In the genomic region with DNA sequence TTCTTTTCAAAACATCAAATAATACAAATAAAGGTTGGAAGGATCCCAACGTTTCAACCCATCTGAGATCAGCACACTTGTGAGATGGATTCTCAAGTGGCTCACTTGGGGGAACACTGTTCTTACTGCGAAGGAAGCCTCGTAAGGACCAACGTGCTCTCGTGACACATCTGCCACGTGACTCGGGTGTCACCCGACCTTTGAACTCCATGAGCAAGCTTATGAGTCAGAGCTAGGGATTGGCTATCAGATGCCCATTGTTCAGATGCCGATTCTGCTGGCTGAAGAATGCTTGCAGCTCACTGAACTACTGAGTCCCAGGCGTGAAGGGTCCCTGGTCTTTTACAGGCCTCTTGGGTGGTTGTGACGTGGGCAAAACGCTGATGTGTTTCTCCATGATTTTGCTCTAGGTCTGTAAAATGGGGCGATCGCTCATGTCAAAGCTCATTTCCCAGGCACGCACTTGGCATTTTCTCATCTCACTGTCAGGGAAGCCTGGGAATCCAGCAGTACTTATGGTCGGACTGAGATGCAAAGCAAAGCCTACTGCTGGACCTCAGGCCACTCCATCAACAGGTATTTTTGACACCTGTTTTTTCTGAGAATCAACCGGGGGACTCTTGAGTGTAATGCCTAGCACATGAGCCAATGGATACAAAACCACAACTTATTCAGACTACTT, we compare ENCODE assay signal across 24 mouse cellular contexts. TPM values are rescaled to one million over a fixed set of nuclear protein-coding genes. Genes with fewer than 3 reads are reported as not detected.
DNase-seq lines count a peak whose midpoint lies in the region; TF ChIP-seq lines count a peak whose summit lies in the region.
"Had no signal": no experiment of that assay in that cellular context is flagged by ENCODE, and none has a peak within 500 bp of the region (broad histone marks: within the 10 kb centered on the region; RNA-seq: fewer than 3 reads in every experiment).

No protein-coding gene starts in this region.

- no peak overlapping the region for H3ac ChIP-seq in myocyte (ENCODE audit: control insufficient read depth, insufficient read length)

- WGBS in cerebellum, adult 2 months = 88% methylated on average over 17 of the region's 17 CpGs

- H3K36me3 ChIP-seq in CH12.LX (replicated peaks in 1 of 2; ENCODE audit: control insufficient read depth in 1 of 2, insufficient read depth in 1 of 2, low read length in 1 of 2) = no peaks in the 10 kb centered on the region
- no peaks in the 10 kb centered on the region for H3K36me3 ChIP-seq in myocyte (ENCODE audit: control insufficient read depth, insufficient read depth)
- H3K36me3 ChIP-seq: embryonic facial prominence, embryonic 12.5 days; embryonic facial prominence, embryonic 15.5 days; G1E had no signal

- in situ Hi-C loops in CH12.LX (cut with MboI; ENCODE audit: low pct_ligation_motif_present, low pct_unique_long_range_greater_than_20kb, low sequenced_read_pairs) = loop anchor here (5.0 kb wide), 1 partner anchor 48 kb away; the partner anchor contains the start of gene Stk24

- peaks cover 9% of the 10 kb centered on the region for H3K9me3 ChIP-seq in CH12.LX (replicated peaks; ENCODE audit: low read length)
- H3K9me3 ChIP-seq: embryonic facial prominence, embryonic 15.5 days; G1E had no signal

- no peak overlapping the region for H3K27ac ChIP-seq in CH12.LX (ENCODE audit: insufficient read depth, low read depth)
- no peak overlapping the region for H3K27ac ChIP-seq in cerebellum, adult 2 months (ENCODE audit: insufficient read depth, low read length)
- H3K27ac ChIP-seq: embryonic facial prominence, embryonic 12.5 days; embryonic facial prominence, embryonic 15.5 days; gastrocnemius, adult 2 months; heart, adult 2 months; hindbrain, embryonic 14.5 days; hindbrain, postnatal 0 days had no signal

- dilution Hi-C loops in CH12.LX (cut with MboI; ENCODE audit: extremely low pct_ligation_motif_present, extremely low pct_unique_long_range_greater_than_20kb, low sequenced_read_pairs) = no loop called here

- intact Hi-C loops in heart, postnatal 10 days (cut with DNase I) = no loop called here
- intact Hi-C loops in heart, postnatal 36 days (cut with DNase I) = no loop called here

- TF ChIP-seq RAD21 in CH12.LX (IDR thresholded peaks at IDR 0.05; ENCODE audit: low read depth, low read length) = no peak

- TF ChIP-seq CTCF in CH12.LX (conservative IDR thresholded peaks at IDR 0.05 in 1 of 2, IDR thresholded peaks at IDR 0.05 in 1 of 2; ENCODE audit: low read depth in 2 of 2, low read length in 2 of 2) = no peak
- TF ChIP-seq CTCF in cerebellum, adult 2 months (IDR thresholded peaks at IDR 0.05; ENCODE audit: borderline replicate concordance, insufficient read depth, low read depth, low read length) = no peak

- H3K4me1 ChIP-seq in CH12.LX (ENCODE audit: control insufficient read depth in 1 of 2, insufficient read depth in 2 of 2) = peaks cover 7 to 24% of the 10 kb centered on the region in 2 experiments
- no peaks in the 10 kb centered on the region for H3K4me1 ChIP-seq in cerebellum, adult 2 months (ENCODE audit: control insufficient read depth, insufficient read depth, low read length)
- H3K4me1 ChIP-seq: embryonic facial prominence, embryonic 12.5 days; embryonic facial prominence, embryonic 15.5 days had no signal

- H3K27me3 ChIP-seq in CH12.LX (replicated peaks) (no peaks in the 10 kb centered on the region), myocyte (ENCODE audit: control insufficient read depth, insufficient read depth, insufficient read length) (no peaks in the 10 kb centered on the region)
- H3K27me3 ChIP-seq in cerebellum, adult 2 months (ENCODE audit: control insufficient read depth, insufficient read depth, low read length) = no peaks in the 10 kb centered on the region
- H3K27me3 ChIP-seq: embryonic facial prominence, embryonic 12.5 days; embryonic facial prominence, embryonic 15.5 days had no signal

- H3K4me2 ChIP-seq in CH12.LX (ENCODE audit: insufficient read depth, low read depth, poor library complexity, severe bottlenecking) (no peak overlapping the region), myocyte (ENCODE audit: low read depth) (no peak overlapping the region)
- H3K4me2 ChIP-seq: embryonic facial prominence, embryonic 12.5 days; embryonic facial prominence, embryonic 15.5 days; heart, embryonic 11.5 days; hindbrain, embryonic 14.5 days had no signal

- TF ChIP-seq POLR2A in CH12.LX (IDR thresholded peaks at IDR 0.05; ENCODE audit: low read depth, low read length) = no peak
- no peak for TF ChIP-seq POLR2A in myocyte (IDR thresholded peaks at IDR 0.05; ENCODE audit: insufficient read length, low read depth)
- TF ChIP-seq POLR2A in cerebellum, adult 2 months (IDR thresholded peaks at IDR 0.05; ENCODE audit: borderline replicate concordance, insufficient read depth, low read length) = no peak

- no peak overlapping the region for H3K4me3 ChIP-seq in CH12.LX (replicated peaks in 1 of 3; ENCODE audit: low read depth in 2 of 3, low read length in 2 of 3, poor library complexity in 1 of 3)
- no peak overlapping the region for H3K4me3 ChIP-seq in myocyte
- H3K4me3 ChIP-seq in cerebellum, adult 2 months (replicated peaks; ENCODE audit: insufficient read depth, low read depth, low read length) = no peak overlapping the region
- H3K4me3 ChIP-seq: embryonic facial prominence, embryonic 12.5 days; embryonic facial prominence, embryonic 15.5 days; gastrocnemius, adult 2 months; heart, adult 2 months had no signal

- TF ChIP-seq EP300 in CH12.LX (IDR thresholded peaks at IDR 0.05; ENCODE audit: low read length) = no peak

- H3K79me2 ChIP-seq in CH12.LX (replicated peaks; ENCODE audit: control insufficient read depth, extremely low read depth, insufficient read depth, poor library complexity, severe bottlenecking) = no peaks in the 10 kb centered on the region
- H3K79me2 ChIP-seq in myocyte (ENCODE audit: control insufficient read depth, insufficient read depth) = no peaks in the 10 kb centered on the region

- no peak overlapping the region for H3K9ac ChIP-seq in CH12.LX (ENCODE audit: insufficient read depth, low read depth)
- H3K9ac ChIP-seq: embryonic facial prominence, embryonic 12.5 days; embryonic facial prominence, embryonic 15.5 days; forebrain, postnatal 0 days; hindbrain, embryonic 14.5 days had no signal

- peak; percentile 76 for DNase-seq in heart, adult 11 months
- no peak for DNase-seq in heart, postnatal 10 days
- DNase-seq in 3T3-L1 (ENCODE audit: low read depth, low spot score) (peak; percentile 37), CH12.LX (ENCODE audit: extremely low read depth) (no peak)
- no peak for DNase-seq in cerebellum, adult 2 months
- no peak for DNase-seq in cerebellum, adult 18-20 months
- no peak for DNase-seq in heart, postnatal 36 days
- DNase-seq: adrenal gland, adult 8-10 months; adrenal gland, postnatal 25 days; cerebellum, adult 11-12 months; cerebellum, adult 9-11 months; cerebellum, postnatal 25 days; forebrain, postnatal 0 days; gastrocnemius, adult 2 months; gastrocnemius, postnatal 25 days; heart, adult 2 months; heart, postnatal 4 days had no signal

TF ChIP-seq in CH12.LX, 34 proteins besides CTCF, POLR2A, EP300 and RAD21:
- TF ChIP-seq BHLHE40 (IDR thresholded peaks at IDR 0.05; ENCODE audit: low read depth, low read length) (0 out of 2 replicates have a peak, but pooled peaks have one; percentile 14), UBTF (IDR thresholded peaks at IDR 0.05; ENCODE audit: low read depth, low read length) (no peak), POLR2AphosphoS2 (IDR thresholded peaks at IDR 0.05; ENCODE audit: low read depth, low read length) (no peak)

TF ChIP-seq in myocyte, 11 proteins besides CTCF, POLR2A, EP300 and RAD21:
- TF ChIP-seq USF1 (IDR thresholded peaks at IDR 0.05; ENCODE audit: low read depth) (peak; percentile 42), MYOG (IDR thresholded peaks at IDR 0.05; ENCODE audit: control insufficient read depth in 1 of 3, insufficient read depth in 1 of 3, insufficient read length in 2 of 3, low read depth in 2 of 3) (no peak)

RNA-seq across cellular contexts. Expression of gene Stk24, which starts 50.2 kb away (rescaled TPM):
- 10 to 100 TPM; 86.3 to 96.3 TPM for total RNA-seq in heart, postnatal 10 days (2021)
- total RNA-seq in CH12.LX (2012; rRNA removed) = 52.7 and 61.1 TPM in 2 replicates
- 35.5 and 43.3 TPM in 2 replicates for total RNA-seq in CH12.LX (2014; rRNA removed)
- 88.7 and 96.7 TPM in 2 replicates for polyA plus RNA-seq in CH12.LX (2012; ENCODE audit: insufficient read length, low read depth)
- polyA plus RNA-seq in myocyte (2012; fragmentation: generic; extraction: Trizol) = 26.9 TPM
- polyA plus RNA-seq in cerebellum, adult 2 months (2012; rRNA removed) = 31.1 and 37.2 TPM in 2 replicates
- 10 to 100 TPM; 61.8 to 69.5 TPM for total RNA-seq in heart, postnatal 36 days (2021)

Comparison
In these comparisons a context has a peak if more than half of its experiments do, and no peak if none do; other contexts are left out.
1. DNase-seq: peak in heart, adult 11 months (single experiment) and 3T3-L1 (single experiment); none in heart, postnatal 10 days (0 of 2), CH12.LX (single experiment), cerebellum, adult 2 months (0 of 2), cerebellum, adult 18-20 months (0 of 2) and heart, postnatal 36 days (0 of 2).